Mouse (Mus musculus): Measurements from ENCODE around the gene Nfatc2. TPM values are rescaled to one million over a fixed set of nuclear protein-coding genes. Genes with fewer than 3 reads are reported as not detected.

Nfatc2 gene
- polyA plus RNA-seq, 1 experiment from 2014 or later: 0.42 TPM

- Histone ChIP-seq H3K27me3 (ENCODE audit: insufficient read depth, poor library complexity, severe bottlenecking) (peaks cover 3% of the 10 kb centered on the region; the same call in 1 of the 2 replicates), H3K4me3 (no peak overlapping the region), H3K4me1 (replicated peaks) (peaks cover 18% of the 10 kb centered on the region), H3K27ac (peak overlapping the region; percentile 69), H3K36me3 (no peaks in the 10 kb centered on the region), H3K9me3 (peaks cover 8% of the 10 kb centered on the region; the same call in 1 of the 2 replicates)
- 68% methylated on average over 9 of the region's 9 CpGs for WGBS
- no peak for DNase-seq (ENCODE audit: low spot score)
Observed at GRCm38 (mm10) chr2:168626385-168626784, 24.9 kb upstream of the Nfatc2 start.

- peaks cover 3% of the 10 kb centered on the region; the same call in 1 of the 2 replicates for H3K27me3 ChIP-seq (ENCODE audit: insufficient read depth, poor library complexity, severe bottlenecking)
- H3K4me3 ChIP-seq: no peak overlapping the region
- no peaks in the 10 kb centered on the region for H3K36me3 ChIP-seq
- H3K27ac ChIP-seq: no peak overlapping the region
- peaks cover 8% of the 10 kb centered on the region; the same call in 1 of the 2 replicates for H3K9me3 ChIP-seq
- 81% methylated on average over 4 of the region's 4 CpGs for WGBS
- peaks cover 18% of the 10 kb centered on the region for H3K4me1 ChIP-seq (replicated peaks)
- no peak for DNase-seq (ENCODE audit: low spot score)
Observed at GRCm38 (mm10) chr2:168625091-168625490, 23.6 kb upstream of the Nfatc2 start.

DNA sequence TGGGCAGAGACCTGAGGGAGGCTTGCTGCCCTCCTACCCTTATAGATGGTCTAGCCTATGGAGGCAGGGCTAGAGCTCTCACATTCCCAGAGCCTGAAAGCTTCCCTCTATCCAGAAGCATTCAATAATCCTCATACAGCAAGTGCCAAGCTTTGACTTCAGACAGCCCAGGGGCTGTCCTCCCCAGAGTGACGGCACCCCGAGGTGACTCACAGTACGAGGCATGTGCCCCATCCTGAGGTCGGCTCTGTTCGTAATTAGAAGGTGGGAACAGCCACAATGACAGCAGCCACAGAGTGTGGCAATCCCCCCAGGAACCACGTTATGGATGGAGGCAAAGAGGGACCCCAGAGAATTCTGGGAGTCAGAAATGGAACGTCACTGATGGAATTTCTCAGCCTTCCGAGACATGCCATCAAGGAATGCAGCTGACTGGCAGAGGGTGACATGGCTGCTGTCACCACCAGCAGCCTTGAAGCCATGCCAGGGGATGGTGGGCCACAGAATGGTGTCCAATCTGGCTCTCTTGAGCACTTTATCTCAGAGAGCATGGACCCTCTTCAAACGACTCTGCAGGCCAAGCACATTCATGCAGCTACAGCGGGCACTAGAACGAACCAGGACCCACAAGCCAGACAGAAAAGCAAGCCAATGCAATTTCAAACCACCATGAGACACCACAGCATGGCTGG is 19.8 kb upstream of the Nfatc2 start:
- H3K4me1 ChIP-seq (replicated peaks): peaks cover 6% of the 10 kb centered on the region
- H3K9me3 ChIP-seq: peaks cover 8% of the 10 kb centered on the region; the same call in 1 of the 2 replicates
- H3K27ac ChIP-seq: no peak overlapping the region
- no peaks in the 10 kb centered on the region for H3K27me3 ChIP-seq (ENCODE audit: insufficient read depth, poor library complexity, severe bottlenecking)
- H3K4me3 ChIP-seq: no peak overlapping the region
- H3K36me3 ChIP-seq: no peaks in the 10 kb centered on the region
- DNase-seq (ENCODE audit: low spot score): no peak
- WGBS: 78% methylated on average over 11 of the region's 11 CpGs

GRCm38 (mm10) chr2:168618205-168618717 is 16.8 kb upstream of the Nfatc2 start:
- Histone ChIP-seq H3K36me3 (no peaks in the 10 kb centered on the region), H3K4me3 (no peak overlapping the region), H3K27me3 (ENCODE audit: insufficient read depth, poor library complexity, severe bottlenecking) (no peaks in the 10 kb centered on the region), H3K9me3 (no peaks in the 10 kb centered on the region), H3K27ac (no peak overlapping the region), H3K4me1 (replicated peaks) (peaks cover 14% of the 10 kb centered on the region; the same call in 1 of the 2 replicates)
- no peak for DNase-seq (ENCODE audit: low spot score)
- 86% methylated on average over 15 of the region's 15 CpGs for WGBS

DNA sequence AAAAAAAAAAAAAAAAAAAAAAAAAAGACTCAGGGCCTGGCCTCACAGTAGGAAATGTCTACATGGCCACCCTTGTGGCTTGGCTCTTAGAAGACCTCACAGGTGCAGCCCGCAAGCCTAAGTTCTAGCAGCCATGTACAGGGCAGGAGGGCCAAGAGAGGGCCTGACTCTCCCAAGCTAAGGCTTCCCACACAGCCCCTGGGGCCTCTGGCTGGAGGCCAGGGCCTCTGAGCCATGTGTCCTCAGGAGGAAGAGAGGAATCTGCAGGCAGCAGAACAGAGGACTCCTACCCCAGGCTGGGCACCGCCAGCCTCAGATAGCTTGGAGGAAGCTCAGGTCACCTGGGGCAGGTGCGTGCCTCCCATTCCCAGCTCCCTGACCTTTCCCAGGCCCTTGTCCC is 13.7 kb upstream of the Nfatc2 start:
- Histone ChIP-seq H3K9me3 (no peaks in the 10 kb centered on the region), H3K4me1 (replicated peaks) (peaks cover 18% of the 10 kb centered on the region; the same call in 1 of the 2 replicates), H3K27ac (peak overlapping the region; percentile 53; the same call in 1 of the 2 replicates), H3K36me3 (no peaks in the 10 kb centered on the region), H3K4me3 (no peak overlapping the region), H3K27me3 (ENCODE audit: insufficient read depth, poor library complexity, severe bottlenecking) (no peaks in the 10 kb centered on the region)
- no peak for DNase-seq (ENCODE audit: low spot score)
- 80% methylated on average over 3 of the region's 3 CpGs for WGBS

DNA sequence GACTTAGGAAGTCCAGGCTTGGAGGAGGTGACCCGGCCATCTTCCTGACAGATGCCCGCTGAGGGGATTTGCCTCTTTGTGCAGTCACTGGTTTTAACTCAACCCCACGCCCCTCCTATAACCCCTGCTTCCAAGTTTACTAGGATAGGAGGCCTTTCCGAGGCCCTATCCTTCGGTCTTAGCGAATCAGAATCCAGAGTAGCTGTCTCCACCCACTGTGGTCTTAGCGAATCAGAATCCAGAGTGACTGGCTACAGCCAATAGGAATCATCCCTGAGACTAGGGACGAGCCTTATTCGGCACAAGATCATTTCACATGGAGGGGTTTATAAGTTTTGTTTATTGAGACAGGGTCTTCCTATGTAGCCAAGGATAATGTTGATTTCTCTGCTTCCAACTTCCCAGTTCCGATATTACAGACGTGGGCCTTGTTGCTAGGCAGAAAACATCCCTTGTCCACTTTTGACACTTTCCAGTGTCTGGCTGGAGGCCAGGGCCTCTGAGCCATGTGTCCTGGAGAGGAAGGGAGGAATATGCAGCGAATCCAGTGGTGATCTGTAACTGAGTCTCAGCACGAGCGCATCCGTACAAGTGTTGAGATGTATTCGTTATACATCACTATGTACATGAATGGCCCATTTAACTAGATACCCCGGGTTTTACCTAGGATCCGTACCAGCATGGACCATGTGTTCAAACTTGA is 12.9 kb upstream of the Nfatc2 start:
- 80% methylated on average over 18 of the region's 18 CpGs for WGBS
- no peaks in the 10 kb centered on the region for H3K36me3 ChIP-seq
- no peaks in the 10 kb centered on the region for H3K9me3 ChIP-seq
- peaks cover 25% of the 10 kb centered on the region for H3K4me1 ChIP-seq (replicated peaks)
- H3K27me3 ChIP-seq (ENCODE audit: insufficient read depth, poor library complexity, severe bottlenecking): no peaks in the 10 kb centered on the region
- H3K27ac ChIP-seq: 0 out of 2 replicates have a peak overlapping the region, but pooled peaks have one; percentile 16
- no peak overlapping the region for H3K4me3 ChIP-seq
- DNase-seq (ENCODE audit: low spot score): no peak

DNA sequence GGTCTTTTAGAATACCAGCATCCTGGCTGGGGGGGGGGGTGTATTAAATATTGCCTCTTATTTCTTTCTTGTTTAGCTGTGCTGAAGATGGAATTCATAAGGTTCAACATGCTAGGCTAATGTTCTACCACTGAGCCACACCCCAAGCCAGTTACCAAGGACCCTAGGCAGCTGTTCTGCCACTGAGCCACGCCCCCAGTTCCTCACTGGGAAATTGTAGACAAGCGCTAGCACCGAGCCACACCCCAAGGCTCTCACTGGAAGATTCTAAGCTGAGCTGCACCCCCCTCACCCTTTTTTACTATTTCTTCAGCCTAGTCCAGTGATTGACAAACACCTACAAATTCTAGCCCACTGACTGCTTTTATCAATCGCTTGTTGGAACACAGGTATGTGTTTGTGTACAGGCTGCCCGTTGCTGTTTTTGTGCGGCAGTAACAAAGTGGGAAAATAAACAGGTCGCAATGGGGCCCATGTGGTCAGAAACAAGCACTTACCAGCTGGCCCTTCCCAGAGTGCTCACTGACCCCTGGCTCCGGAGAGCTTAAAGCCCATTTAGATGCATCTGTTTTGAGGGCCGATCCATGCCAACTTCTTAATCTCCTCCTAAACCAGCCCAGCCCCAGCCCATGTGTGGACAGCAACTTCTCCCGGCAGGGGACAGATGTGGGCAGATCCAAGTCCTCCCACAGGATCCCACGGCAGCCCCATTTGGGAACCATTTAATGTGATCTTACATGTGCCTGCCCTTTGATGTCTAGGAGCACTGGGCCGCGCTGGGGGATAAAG is 11.8 kb upstream of the Nfatc2 start:
- H3K4me3 ChIP-seq: no peak overlapping the region
- no peak overlapping the region for H3K27ac ChIP-seq
- H3K36me3 ChIP-seq: no peaks in the 10 kb centered on the region
- WGBS: 58% methylated on average over 13 of the region's 13 CpGs
- H3K27me3 ChIP-seq (ENCODE audit: insufficient read depth, poor library complexity, severe bottlenecking): 0 out of 2 replicates have a peak, but pooled peaks cover 3% of the 10 kb centered on the region
- peaks cover 30% of the 10 kb centered on the region for H3K4me1 ChIP-seq (replicated peaks)
- DNase-seq (ENCODE audit: low spot score): no peak
- H3K9me3 ChIP-seq: no peaks in the 10 kb centered on the region

DNA sequence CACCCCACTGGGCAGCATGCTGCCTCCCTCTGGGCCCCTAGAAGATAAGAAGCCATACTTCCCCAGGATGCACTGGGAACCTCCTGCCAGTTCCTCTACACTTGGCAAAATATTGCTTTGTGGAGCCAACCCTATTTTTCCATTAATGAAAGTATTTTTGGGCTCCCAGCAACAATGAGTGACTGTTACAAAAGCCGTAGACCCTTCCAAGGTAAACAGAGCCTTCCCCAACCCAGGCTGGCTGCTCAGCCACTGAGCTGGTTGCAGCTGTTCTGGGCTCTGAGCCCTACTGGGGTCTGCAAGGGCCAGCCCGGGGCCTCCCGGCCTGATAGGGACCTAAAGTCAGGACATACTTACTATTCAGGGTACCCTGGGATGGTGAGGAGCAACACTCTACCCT is 9.5 kb upstream of the Nfatc2 start:
- 0 out of 2 replicates have a peak, but pooled peaks cover 11% of the 10 kb centered on the region for H3K27me3 ChIP-seq (ENCODE audit: insufficient read depth, poor library complexity, severe bottlenecking)
- H3K4me3 ChIP-seq: no peak overlapping the region
- H3K4me1 ChIP-seq (replicated peaks): peaks cover 30% of the 10 kb centered on the region
- H3K36me3 ChIP-seq: no peaks in the 10 kb centered on the region
- WGBS: 82% methylated on average over 3 of the region's 3 CpGs
- no peaks in the 10 kb centered on the region for H3K9me3 ChIP-seq
- DNase-seq (ENCODE audit: low spot score): no peak
- no peak overlapping the region for H3K27ac ChIP-seq

GRCm38 (mm10) chr2:168609653-168610248 is 8.3 kb upstream of the Nfatc2 start:
- no peak for DNase-seq (ENCODE audit: low spot score)
- WGBS: 67% methylated on average over 6 of the region's 6 CpGs
- Histone ChIP-seq H3K27ac (no peak overlapping the region), H3K4me3 (no peak overlapping the region), H3K27me3 (ENCODE audit: insufficient read depth, poor library complexity, severe bottlenecking) (0 out of 2 replicates have a peak, but pooled peaks cover 15% of the 10 kb centered on the region), H3K36me3 (no peaks in the 10 kb centered on the region), H3K4me1 (replicated peaks) (peaks cover 24% of the 10 kb centered on the region), H3K9me3 (no peaks in the 10 kb centered on the region)

- WGBS: 65% methylated on average over 9 of the region's 9 CpGs
- 0 out of 2 replicates have a peak overlapping the region, but pooled peaks have one; percentile 26 for H3K27ac ChIP-seq
- H3K27me3 ChIP-seq (ENCODE audit: insufficient read depth, poor library complexity, severe bottlenecking): peaks cover 31% of the 10 kb centered on the region
Observed at GRCm38 (mm10) chr2:168608125-168608564, 6.7 kb upstream of the Nfatc2 start.

DNA sequence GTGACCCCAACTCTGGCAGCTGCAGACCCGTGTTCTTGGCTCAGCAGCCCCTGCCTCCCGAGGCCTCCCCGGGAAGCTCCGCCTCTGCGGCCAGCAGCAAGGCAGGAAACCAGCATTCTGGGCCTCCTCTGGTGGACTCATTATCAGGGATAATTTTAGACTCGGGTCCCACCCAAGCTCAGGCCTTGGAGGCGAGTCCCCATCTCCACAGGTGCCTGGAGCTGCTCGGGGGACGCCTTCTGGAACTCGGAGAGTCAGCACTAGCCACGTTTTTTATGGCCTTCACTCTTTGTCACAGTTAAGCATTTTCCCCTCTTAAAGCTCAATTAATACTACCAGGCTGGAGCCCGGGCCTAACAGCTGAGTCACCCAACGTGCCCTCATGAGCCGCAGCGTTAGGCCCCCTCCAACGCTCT is 3.2 kb upstream of the Nfatc2 start:
- Histone ChIP-seq H3K9me3 (no peaks in the 10 kb centered on the region), H3K27ac (no peak overlapping the region), H3K4me3 (no peak overlapping the region), H3K36me3 (no peaks in the 10 kb centered on the region), H3K27me3 (ENCODE audit: insufficient read depth, poor library complexity, severe bottlenecking) (peaks cover 66% of the 10 kb centered on the region), H3K4me1 (replicated peaks) (peaks cover 40% of the 10 kb centered on the region)
- no peak for DNase-seq (ENCODE audit: low spot score)
- 50% methylated on average over 16 of the region's 16 CpGs for WGBS

More at GRCm38 (mm10) chr2:168608125-168608564, 6.7 kb upstream of the Nfatc2 start:
- Histone ChIP-seq H3K4me1 (replicated peaks) (peaks cover 18% of the 10 kb centered on the region), H3K36me3 (no peaks in the 10 kb centered on the region), H3K4me3 (no peak overlapping the region), H3K9me3 (no peaks in the 10 kb centered on the region)
- DNase-seq (ENCODE audit: low spot score): no peak

DNA sequence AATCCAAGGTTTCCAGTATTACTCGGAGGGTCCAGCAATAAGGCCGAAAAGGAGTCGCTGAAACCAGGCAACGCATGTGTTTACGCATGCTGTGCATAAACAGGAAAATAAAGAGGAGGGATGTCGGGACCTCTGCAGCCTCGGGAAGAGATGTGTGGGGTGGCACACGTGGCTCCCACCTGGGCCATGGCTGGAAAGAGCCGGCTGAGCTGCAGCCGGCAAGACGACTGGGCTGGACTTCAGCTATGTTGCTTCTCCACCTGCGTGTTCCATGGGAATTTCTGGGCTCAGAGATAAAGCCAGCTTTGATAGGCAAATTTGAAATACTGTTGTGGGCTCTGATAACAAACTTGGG is 907 bp upstream of the Nfatc2 start:
- no peak for DNase-seq (ENCODE audit: low spot score)
- Histone ChIP-seq H3K9me3 (no peaks in the 10 kb centered on the region), H3K27ac (no peak overlapping the region; the same call in 1 of the 2 replicates), H3K27me3 (ENCODE audit: insufficient read depth, poor library complexity, severe bottlenecking) (peaks cover 84% of the 10 kb centered on the region), H3K4me1 (replicated peaks) (peaks cover 36% of the 10 kb centered on the region), H3K4me3 (peak overlapping the region; percentile 62; the same call in 1 of the 2 replicates), H3K36me3 (no peaks in the 10 kb centered on the region)
- 24% methylated on average over 12 of the region's 12 CpGs for WGBS

Data from hindbrain, embryonic 10.5 days (tissue).